Mouse (Mus musculus) thymus, adult 2 months (tissue): ENCODE data around the gene Bach1. TPM values are rescaled to one million over a fixed set of nuclear protein-coding genes. Genes with fewer than 3 reads are reported as not detected.
"Not testable (repeated sequence)": the region's sequence is repeated elsewhere in the genome, so short reads cannot be mapped to it uniquely, and the experiment has no call there.

Source experiments
- DNase-seq: peaks from one replicate; pipeline ENCODE4 v3.0.0; 2021
- H3K27ac ChIP-seq: fragments of 200-500 bp; 2 replicates; pipeline ENCODE4 v1.5.1; 2012; ENCODE audit warnings: low read length, control low read depth; ENCODE audit not compliant: control insufficient read depth, insufficient read depth
- H3K27me3 ChIP-seq: fragments of 200-500 bp; 2 replicates; pipeline ENCODE4 v1.6.1; 2012; ENCODE audit warnings: mild to moderate bottlenecking, low read length, moderate library complexity, mixed read lengths; ENCODE audit not compliant: control insufficient read depth, insufficient read depth
- H3K36me3 ChIP-seq: fragments of 200-500 bp; 2 replicates; pipeline ENCODE4 v1.6.1; 2012; ENCODE audit warnings: mild to moderate bottlenecking, low read length, moderate library complexity; ENCODE audit not compliant: control insufficient read depth, insufficient read depth
- H3K4me1 ChIP-seq: fragments of 200-500 bp; replicated peaks from 2 replicates; pipeline ENCODE4 v1.6.1; 2012; ENCODE audit warnings: low read length; ENCODE audit not compliant: control insufficient read depth, insufficient read depth
- H3K4me3 ChIP-seq: fragments of 200-500 bp; 2 replicates; pipeline ENCODE4 v1.5.1; 2012; ENCODE audit warnings: mild to moderate bottlenecking, low read length, control low read depth, moderate library complexity; ENCODE audit not compliant: control insufficient read depth, insufficient read depth
- CTCF ChIP-seq: fragments of 200-500 bp; IDR thresholded peaks from 2 replicates; pipeline ENCODE4 v1.5.1; 2012; ENCODE audit warnings: mild to moderate bottlenecking, control low read depth, low read length, moderate library complexity, borderline replicate concordance; ENCODE audit not compliant: control insufficient read depth, poor library complexity, insufficient read depth; ENCODE audit errors: extremely low read depth
- POLR2A ChIP-seq: fragments of 200-500 bp; IDR thresholded peaks from 2 replicates; pipeline ENCODE4 v1.6.1; 2012; ENCODE audit warnings: mild to moderate bottlenecking, low read length, control low read depth, moderate library complexity; ENCODE audit not compliant: control insufficient read depth, poor library complexity, insufficient read depth; ENCODE audit errors: extremely low read depth
- WGBS: fragments of 180-500 bp; shearing (Covaris S2); methylation state at CpG from one replicate; pipeline ENCODE4 v1.1.7; 2018; 5-methylcytosine and 5-hydroxymethylcytosine counted together
- polyA plus RNA-seq: library from polyadenylated mRNA; depleted of rRNA; stranded (reverse); fragments of >200 nt; gene quantifications from 2 replicates; pipeline ENCODE4 v1.2.3, GENCODE M21; 2012

The Bach1 gene
- polyA plus RNA-seq, 1 experiment: 40.2 TPM

GRCm38 (mm10) chr16:87673155-87673554, 25.6 kb upstream of the Bach1 start:
- H3K27ac ChIP-seq: no peak overlapping the region
- WGBS: 96% methylated on average over 7 of the region's 7 CpGs
- TF ChIP-seq POLR2A (no peak), CTCF (no peak)
- H3K36me3 ChIP-seq: no peaks in the 10 kb centered on the region
- no peak overlapping the region for H3K4me3 ChIP-seq
- no peaks in the 10 kb centered on the region for H3K27me3 ChIP-seq
- H3K4me1 ChIP-seq: 0 out of 2 replicates have a peak, but pooled peaks cover 4% of the 10 kb centered on the region
- DNase-seq: no peak

- H3K27me3 ChIP-seq: no peaks in the 10 kb centered on the region
- H3K4me1 ChIP-seq: no peaks in the 10 kb centered on the region
- H3K27ac ChIP-seq: no peak overlapping the region
- DNase-seq: no peak
- H3K4me3 ChIP-seq: no peak overlapping the region
- no peak for TF ChIP-seq CTCF
- no peak for TF ChIP-seq POLR2A
- WGBS: 96% methylated on average over 10 of the region's 10 CpGs
- no peaks in the 10 kb centered on the region for H3K36me3 ChIP-seq
These were observed 22.6 kb upstream of the Bach1 start for GRCm38 (mm10) chr16:87676182-87676581.

- H3K36me3 ChIP-seq: no peaks in the 10 kb centered on the region
- no peaks in the 10 kb centered on the region for H3K4me1 ChIP-seq
- 89% methylated on average over 11 of the region's 11 CpGs for WGBS
- H3K4me3 ChIP-seq: no peak overlapping the region
- TF ChIP-seq CTCF (no peak), POLR2A (no peak)
- H3K27me3 ChIP-seq: no peaks in the 10 kb centered on the region
- DNase-seq: no peak
- no peak overlapping the region for H3K27ac ChIP-seq
These were observed 20.1 kb upstream of the Bach1 start for GRCm38 (mm10) chr16:87678667-87679066.

GRCm38 (mm10) chr16:87680912-87681634, 17.7 kb upstream of the Bach1 start:
- DNase-seq: no peak
- TF ChIP-seq POLR2A: no peak
- 80% methylated on average over 9 of the region's 9 CpGs for WGBS

GRCm38 (mm10) chr16:87681848-87682247, 16.9 kb upstream of the Bach1 start:
- H3K36me3 ChIP-seq: no peaks in the 10 kb centered on the region
- no peak for DNase-seq
- H3K4me1 ChIP-seq: no peaks in the 10 kb centered on the region
- H3K4me3 ChIP-seq: no peak overlapping the region
- TF ChIP-seq CTCF (no peak), POLR2A (no peak)
- H3K27ac ChIP-seq: no peak overlapping the region
- no peaks in the 10 kb centered on the region for H3K27me3 ChIP-seq
- 86% methylated on average over 3 of the region's 3 CpGs for WGBS

More at GRCm38 (mm10) chr16:87680912-87681634, 17.7 kb upstream of the Bach1 start:
- H3K36me3 ChIP-seq: no peaks in the 10 kb centered on the region
- no peak overlapping the region for H3K4me3 ChIP-seq
- H3K4me1 ChIP-seq: no peaks in the 10 kb centered on the region
- no peak overlapping the region for H3K27ac ChIP-seq
- no peaks in the 10 kb centered on the region for H3K27me3 ChIP-seq

GRCm38 (mm10) chr16:87686458-87686857, 12.3 kb upstream of the Bach1 start:
- Histone ChIP-seq H3K27me3 (no peaks in the 10 kb centered on the region), H3K27ac (no peak overlapping the region), H3K4me3 (no peak overlapping the region), H3K4me1 (peaks cover 6% of the 10 kb centered on the region), H3K36me3 (no peaks in the 10 kb centered on the region)
- no peak for DNase-seq
- TF ChIP-seq CTCF (no peak), POLR2A (no peak)
- 81% methylated on average over 1 of the region's 1 CpGs for WGBS

GRCm38 (mm10) chr16:87687346-87687745, 11.4 kb upstream of the Bach1 start:
- no peaks in the 10 kb centered on the region for H3K27me3 ChIP-seq
- no peak overlapping the region for H3K27ac ChIP-seq
- DNase-seq: no peak
- TF ChIP-seq CTCF (no peak), POLR2A (no peak)
- WGBS: 95% methylated on average over 3 of the region's 3 CpGs
- H3K4me3 ChIP-seq: no peak overlapping the region
- no peaks in the 10 kb centered on the region for H3K36me3 ChIP-seq
- peaks cover 11% of the 10 kb centered on the region for H3K4me1 ChIP-seq

- H3K27me3 ChIP-seq, H3K36me3 ChIP-seq, H3K27ac ChIP-seq, H3K4me3 ChIP-seq, DNase-seq: not testable (repeated sequence)
- H3K4me1 ChIP-seq: peaks cover 17% of the 10 kb centered on the region
- WGBS: 94% methylated on average over 3 of the region's 3 CpGs
These were observed 10.4 kb upstream of the Bach1 start for GRCm38 (mm10) chr16:87688328-87688727.

GRCm38 (mm10) chr16:87688823-87689222, 9.9 kb upstream of the Bach1 start:
- H3K4me3 ChIP-seq, DNase-seq: not testable (repeated sequence)
- WGBS: 50% methylated on average over 7 of the region's 7 CpGs

More at GRCm38 (mm10) chr16:87688823-87689222, 9.9 kb upstream of the Bach1 start:
- H3K36me3 ChIP-seq, H3K27me3 ChIP-seq, H3K27ac ChIP-seq: not testable (repeated sequence)
- H3K4me1 ChIP-seq: peaks cover 19% of the 10 kb centered on the region
